Comparison of ENCODE assay signal across 8 mouse cellular contexts in genomic region chr10:95514656-95515292, GRCm38 (mm10). TPM values are rescaled to one million over a fixed set of nuclear protein-coding genes. Genes with fewer than 3 reads are reported as not detected.
A peak's percentile ranks its signal among the peaks of the same experiment; 100 is the strongest.
DNase-seq lines count a peak whose midpoint lies in the region; ATAC-seq lines count a peak whose summit lies in the region.

TSS of gene Ube2n (plus strand) at chr10:95515145.

- no peaks in the 10 kb centered on the region for H3K9me3 ChIP-seq in hindbrain, embryonic 15.5 days

- no peaks in the 10 kb centered on the region for H3K36me3 ChIP-seq in hindbrain, embryonic 15.5 days

- H3K27ac ChIP-seq in hindbrain, embryonic 15.5 days (replicated peaks) = peak within 1 kb of the TSS; percentile 94

- peak within 1 kb of the TSS; percentile 75 for H3K4me2 ChIP-seq in hindbrain, embryonic 15.5 days

- WGBS in hindbrain, embryonic 15.5 days = under 1% methylated on average over 78 of the region's 81 CpGs

- ATAC-seq in hindbrain, embryonic 15.5 days (ENCODE audit: low FRiP score, low read depth) = peak; percentile 97

- peak within 1 kb of the TSS; percentile 91 for H3K4me3 ChIP-seq in hindbrain, embryonic 15.5 days

- no peaks in the 10 kb centered on the region for H3K27me3 ChIP-seq in hindbrain, embryonic 15.5 days

- peaks cover 29% of the 10 kb centered on the region for H3K4me1 ChIP-seq in hindbrain, embryonic 15.5 days (replicated peaks)

- peak; percentile 98 for DNase-seq in T-cell, adult 2 months (ENCODE audit: low spot score)
- peak; percentile 96 to 98 for DNase-seq in cerebellum, postnatal 36 days
- peak; percentile 98 to 99 for DNase-seq in frontal cortex, postnatal 36 days (ENCODE audit: low spot score in 2 of 2)
- DNase-seq in left cerebral cortex, adult 11 months (ENCODE audit: low spot score) = peak; percentile 97
- DNase-seq in lung, postnatal 4 days = peak; percentile 98 to 100
- peak; percentile 96 for DNase-seq in retina, postnatal 7 days (ENCODE audit: low read depth, low spot score)
- peak; percentile 95 for DNase-seq in urinary bladder, adult 2 months (ENCODE audit: low spot score)

- peak within 1 kb of the TSS; percentile 91 for H3K9ac ChIP-seq in hindbrain, embryonic 15.5 days

RNA-seq across cellular contexts. Expression of gene Ube2n, which starts in this region (rescaled TPM):
- 365 and 371 TPM in 2 replicates for polyA plus RNA-seq in hindbrain, embryonic 15.5 days (2015; fragmentation: Nextera tagmentation; extraction: Ambion mirVana)
- polyA plus RNA-seq in urinary bladder, adult 2 months (2012; rRNA removed) = 152 and 171 TPM in 2 replicates

Comparison
In these comparisons a context has a peak if more than half of its experiments do, and no peak if none do; other contexts are left out.
1. Peak in every context shown above with its lines: DNase-seq, ATAC-seq, H3K4me3 ChIP-seq and H3K27ac ChIP-seq.